Mouse (Mus musculus) midbrain, embryonic 14.5 days (tissue): ENCODE data around the gene Crcp. TPM values are rescaled to one million over a fixed set of nuclear protein-coding genes. Genes with fewer than 3 reads are reported as not detected.
"Not testable (repeated sequence)": the region's sequence is repeated elsewhere in the genome, so short reads cannot be mapped to it uniquely, and the experiment has no call there.

Source experiments
- ATAC-seq: fragments of 200-750 bp; cut with Nextera tagmentation; 2 replicates; pipeline ENCODE4 v1.8.0; 2017; ENCODE audit warnings: moderate number of reproducible peaks, moderate library complexity; ENCODE audit not compliant: low FRiP score, low TSS enrichment
- DNase-seq: peaks from one replicate; pipeline ENCODE4 v3.0.0-alpha.2; 2015
- H3K27ac ChIP-seq: fragments of 300-500 bp; sonication (generic); replicated peaks from 2 replicates; pipeline ENCODE4 v1.5.1; 2014; ENCODE audit warnings: mild to moderate bottlenecking, low read depth, low read length, moderate library complexity
- H3K27me3 ChIP-seq: fragments of 300-500 bp; sonication (generic); 2 replicates; pipeline ENCODE4 v1.6.1; 2014; ENCODE audit warnings: low read length, control low read depth, mixed read lengths; ENCODE audit not compliant: control insufficient read depth, insufficient read depth
- H3K36me3 ChIP-seq: fragments of 300-500 bp; sonication (generic); 2 replicates; pipeline ENCODE4 v1.6.1; 2014; ENCODE audit warnings: low read length, control low read depth; ENCODE audit not compliant: control insufficient read depth, insufficient read depth
- H3K4me1 ChIP-seq: fragments of 300-500 bp; sonication (generic); 2 replicates; pipeline ENCODE4 v1.6.1; 2014; ENCODE audit warnings: mild to moderate bottlenecking, antibody characterized with exemption, low read length, control low read depth; ENCODE audit not compliant: control insufficient read depth, insufficient read depth
- H3K4me2 ChIP-seq: fragments of 300-500 bp; sonication (generic); 2 replicates; pipeline ENCODE4 v1.6.1; 2014; ENCODE audit warnings: mild to moderate bottlenecking, low read length, moderate library complexity
- H3K4me3 ChIP-seq: fragments of 300-500 bp; sonication (generic); replicated peaks from 2 replicates; pipeline ENCODE4 v1.5.1; 2014; ENCODE audit warnings: low read depth, low read length
- H3K9ac ChIP-seq: fragments of 300-500 bp; sonication (generic); replicated peaks from 2 replicates; pipeline ENCODE4 v1.6.1; 2014; ENCODE audit warnings: mild to moderate bottlenecking, low read length, moderate library complexity
- H3K9me3 ChIP-seq: fragments of 300-500 bp; sonication (generic); 2 replicates; pipeline ENCODE4 v1.6.1; 2016; ENCODE audit warnings: low read length, control low read depth, mixed read lengths; ENCODE audit not compliant: control insufficient read depth
- WGBS: fragments of 180-500 bp; shearing (Covaris S2); extraction: QIAGEN DNeasy Blood & Tissue Kit; methylation state at CpG from one replicate; pipeline ENCODE4 v1.1.7; 2014; 5-methylcytosine and 5-hydroxymethylcytosine counted together
- polyA plus RNA-seq: library from polyadenylated mRNA; unstranded; fragments of >200 nt; fragmentation: Nextera tagmentation; extraction: Ambion mirVana; gene quantifications from 2 replicates; pipeline ENCODE4 v1.2.1, GENCODE M21; 2014

The Crcp gene
- polyA plus RNA-seq, 1 experiment from 2014 or later, result 54.8 TPM

- Histone ChIP-seq H3K9ac (no peak overlapping the region), H3K9me3 (no peaks in the 10 kb centered on the region), H3K4me1 (peaks cover 9% of the 10 kb centered on the region; the same call in 1 of the 2 replicates), H3K27me3 (no peaks in the 10 kb centered on the region), H3K27ac (no peak overlapping the region), H3K36me3 (peaks cover 21% of the 10 kb centered on the region), H3K4me3 (no peak overlapping the region), H3K4me2 (no peak overlapping the region)
- 89% methylated on average over 2 of the region's 2 CpGs for WGBS
- ATAC-seq, result no peak
- no peak for DNase-seq
Observed at GRCm38 (mm10) chr5:130033869-130034268, 4.8 kb downstream of the Crcp start.

GRCm38 (mm10) chr5:130036300-130036699 is 7.2 kb downstream of the Crcp start:
- WGBS, result 62% methylated on average over 2 of the region's 2 CpGs
- not testable (repeated sequence) for H3K9me3 ChIP-seq, H3K4me1 ChIP-seq, H3K27me3 ChIP-seq, ATAC-seq, H3K9ac ChIP-seq, H3K4me3 ChIP-seq, DNase-seq, H3K27ac ChIP-seq, H3K4me2 ChIP-seq
- peaks cover 38% of the 10 kb centered on the region for H3K36me3 ChIP-seq

- H3K4me2 ChIP-seq, result no peak overlapping the region
- no peak for ATAC-seq
- peak; percentile 80 for DNase-seq
- no peaks in the 10 kb centered on the region for H3K4me1 ChIP-seq
- no peak overlapping the region for H3K9ac ChIP-seq
- no peaks in the 10 kb centered on the region for H3K9me3 ChIP-seq
- 67% methylated on average over 19 of the region's 19 CpGs for WGBS
- H3K27ac ChIP-seq, result no peak overlapping the region
- no peaks in the 10 kb centered on the region for H3K27me3 ChIP-seq
- no peak overlapping the region for H3K4me3 ChIP-seq
- H3K36me3 ChIP-seq, result peaks cover 53% of the 10 kb centered on the region
Observed at GRCm38 (mm10) chr5:130037752-130038455, 8.8 kb downstream of the Crcp start.

GRCm38 (mm10) chr5:130040797-130041196 is 11.7 kb downstream of the Crcp start:
- whole genome bisulfite sequencing, result 91% methylated on average over 4 of the region's 4 CpGs
- no peak for ATAC-seq
- H3K4me1 ChIP-seq, result no peaks in the 10 kb centered on the region
- no peak overlapping the region for H3K4me2 ChIP-seq
- H3K27ac ChIP-seq, result no peak overlapping the region
- H3K4me3 ChIP-seq, result no peak overlapping the region
- H3K9me3 ChIP-seq, result no peaks in the 10 kb centered on the region
- no peak overlapping the region for H3K9ac ChIP-seq
- peaks cover 63% of the 10 kb centered on the region for H3K36me3 ChIP-seq
- DNase-seq, result no peak
- no peaks in the 10 kb centered on the region for H3K27me3 ChIP-seq

DNA sequence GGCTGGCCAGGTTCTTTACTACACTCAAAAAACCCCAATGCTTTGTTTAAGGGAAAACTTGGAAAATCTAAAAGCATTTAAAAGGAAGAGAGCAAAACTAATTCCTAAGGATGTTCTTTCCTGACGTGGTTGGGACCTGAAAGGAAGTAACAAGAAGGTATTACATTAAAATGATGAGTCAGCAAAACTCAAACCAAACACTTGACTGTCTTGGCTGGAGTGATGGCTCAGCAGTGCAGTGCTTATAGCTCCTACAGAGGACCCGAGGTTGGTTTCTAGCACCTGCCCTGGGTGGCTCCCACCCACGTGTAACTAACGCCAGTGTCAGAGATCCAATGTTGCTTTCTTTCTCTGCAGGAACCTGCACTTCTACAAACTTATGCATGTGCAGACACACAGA is 12.2 kb downstream of the Crcp start:
- H3K9ac ChIP-seq, result no peak overlapping the region
- H3K27me3 ChIP-seq, result no peaks in the 10 kb centered on the region
- no peaks in the 10 kb centered on the region for H3K9me3 ChIP-seq
- no peaks in the 10 kb centered on the region for H3K4me1 ChIP-seq
- no peak for ATAC-seq
- no peak overlapping the region for H3K27ac ChIP-seq
- no peak overlapping the region for H3K4me3 ChIP-seq
- 90% methylated on average over 4 of the region's 4 CpGs for WGBS
- no peak for DNase-seq
- H3K4me2 ChIP-seq, result no peak overlapping the region
- peaks cover 63% of the 10 kb centered on the region for H3K36me3 ChIP-seq

GRCm38 (mm10) chr5:130043741-130044140 is 14.7 kb downstream of the Crcp start:
- ATAC-seq, result no peak
- WGBS, result 89% methylated on average over 3 of the region's 3 CpGs

GRCm38 (mm10) chr5:130044201-130044695 is 15.2 kb downstream of the Crcp start:
- Histone ChIP-seq H3K9me3 (no peaks in the 10 kb centered on the region), H3K27me3 (no peaks in the 10 kb centered on the region), H3K4me1 (no peaks in the 10 kb centered on the region), H3K4me2 (no peak overlapping the region), H3K9ac (no peak overlapping the region), H3K36me3 (peaks cover 74% of the 10 kb centered on the region), H3K27ac (no peak overlapping the region), H3K4me3 (no peak overlapping the region)
- DNase-seq, result peak; percentile 58
- 78% methylated on average over 7 of the region's 7 CpGs for WGBS
- no peak for ATAC-seq

More at GRCm38 (mm10) chr5:130043741-130044140, 14.7 kb downstream of the Crcp start:
- Histone ChIP-seq H3K4me2 (no peak overlapping the region), H3K9me3 (no peaks in the 10 kb centered on the region), H3K4me1 (no peaks in the 10 kb centered on the region), H3K4me3 (no peak overlapping the region), H3K27me3 (no peaks in the 10 kb centered on the region), H3K9ac (no peak overlapping the region), H3K36me3 (peaks cover 69% of the 10 kb centered on the region), H3K27ac (no peak overlapping the region)
- DNase-seq, result no peak

- Histone ChIP-seq H3K9ac (no peak overlapping the region), H3K36me3 (peaks cover 63% of the 10 kb centered on the region), H3K27me3 (no peaks in the 10 kb centered on the region), H3K4me3 (no peak overlapping the region), H3K9me3 (no peaks in the 10 kb centered on the region), H3K4me2 (no peak overlapping the region), H3K4me1 (no peaks in the 10 kb centered on the region), H3K27ac (no peak overlapping the region)
- DNase-seq (no peak), ATAC-seq (no peak)
- WGBS, result 77% methylated on average over 7 of the region's 7 CpGs
Observed at GRCm38 (mm10) chr5:130046100-130046499, 17.0 kb downstream of the Crcp start.

- ATAC-seq, result no peak
- WGBS, result 93% methylated on average over 10 of the region's 10 CpGs
- H3K36me3 ChIP-seq, result peaks cover 63% of the 10 kb centered on the region
- H3K9me3 ChIP-seq, result no peaks in the 10 kb centered on the region
- no peak overlapping the region for H3K27ac ChIP-seq
- H3K4me1 ChIP-seq, result no peaks in the 10 kb centered on the region
- H3K27me3 ChIP-seq, result no peaks in the 10 kb centered on the region
- no peak for DNase-seq
- H3K9ac ChIP-seq, result no peak overlapping the region
- H3K4me2 ChIP-seq, result no peak overlapping the region
- H3K4me3 ChIP-seq, result no peak overlapping the region
Observed at GRCm38 (mm10) chr5:130046589-130046988, 17.5 kb downstream of the Crcp start.
